Mouse (Mus musculus): Measurements from ENCODE around the gene Edf1. TPM values are rescaled to one million over a fixed set of nuclear protein-coding genes. Genes with fewer than 3 reads are reported as not detected.

Edf1 gene
- polyA plus RNA-seq (2012; rRNA removed): 208 and 259 TPM in 2 replicates

DNA sequence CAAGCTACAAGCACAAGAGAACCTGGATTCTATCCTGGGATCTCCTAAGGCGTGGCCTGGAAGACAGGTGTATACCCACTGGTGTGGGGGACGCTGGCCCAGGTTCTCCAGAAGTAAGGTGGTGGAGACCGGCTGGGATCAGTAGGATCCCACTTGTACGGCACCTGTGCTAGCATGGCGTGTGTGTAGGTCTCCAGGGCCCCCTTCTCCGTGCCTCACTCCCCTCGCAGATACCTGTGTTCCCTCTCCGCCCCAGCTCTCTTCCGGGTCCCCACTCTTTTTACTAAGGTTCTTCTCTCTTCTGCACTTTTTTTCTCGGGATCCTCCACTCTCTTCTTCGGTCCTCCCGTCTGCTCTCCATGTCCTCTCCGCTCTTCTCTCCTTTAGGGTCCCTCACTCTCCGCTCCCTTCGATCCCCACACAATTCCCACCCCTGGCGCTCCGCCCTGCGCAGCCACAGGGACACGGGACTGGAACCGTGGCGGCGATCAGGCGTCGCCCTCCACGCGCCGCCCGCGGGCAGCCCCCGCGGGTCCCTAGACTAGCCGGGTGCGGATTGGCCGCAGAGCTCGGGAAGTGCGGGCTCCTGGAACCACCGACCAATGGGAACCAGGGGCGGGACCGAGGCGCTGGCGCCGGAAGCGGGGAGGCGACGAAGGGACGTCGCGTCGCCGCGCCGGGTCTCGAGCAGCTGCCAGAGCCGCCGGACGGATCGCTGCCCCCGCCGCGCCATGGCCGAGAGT is at the start of gene Edf1:
Gene Edf1, plus strand, starts transcription at position 627 of the 743 bp plus-strand sequence.

DNA sequence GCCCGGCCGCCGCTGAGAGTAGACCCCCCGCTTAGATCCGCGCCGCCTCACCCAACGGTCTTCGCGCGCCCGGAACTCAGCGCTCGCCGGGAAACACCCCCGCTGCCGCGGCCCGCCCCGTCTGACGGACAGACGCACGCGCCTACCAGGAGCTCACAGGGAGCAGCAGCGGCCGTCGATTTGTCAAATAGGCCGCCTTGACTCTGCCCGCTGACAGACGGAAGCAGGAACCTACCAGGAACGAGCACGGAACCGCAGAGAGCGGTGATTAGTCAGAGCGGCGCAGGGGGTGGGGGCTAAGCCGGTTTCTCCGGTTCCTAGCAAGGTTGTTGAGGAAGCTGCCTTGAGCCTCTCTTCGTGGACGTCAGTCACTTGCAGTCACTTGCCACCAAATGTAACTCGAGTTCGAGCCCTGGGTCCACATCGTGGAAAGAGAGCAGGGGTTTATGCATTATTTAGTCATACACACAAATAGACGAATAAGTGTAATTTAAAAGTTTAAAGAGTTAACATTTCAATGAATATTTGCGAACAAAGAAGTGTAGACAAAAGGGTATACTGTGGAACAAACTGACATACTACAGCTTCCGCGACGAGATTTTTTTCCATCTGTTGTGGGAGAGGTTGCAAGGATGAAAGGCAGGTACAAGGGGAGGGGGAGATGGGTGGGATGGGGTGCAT is 10.7 kb upstream of the Edf1 start, which contains the start of gene Traf2:
Gene Traf2, minus strand, starts transcription at position 130 of the 681 bp plus-strand sequence.

DNA sequence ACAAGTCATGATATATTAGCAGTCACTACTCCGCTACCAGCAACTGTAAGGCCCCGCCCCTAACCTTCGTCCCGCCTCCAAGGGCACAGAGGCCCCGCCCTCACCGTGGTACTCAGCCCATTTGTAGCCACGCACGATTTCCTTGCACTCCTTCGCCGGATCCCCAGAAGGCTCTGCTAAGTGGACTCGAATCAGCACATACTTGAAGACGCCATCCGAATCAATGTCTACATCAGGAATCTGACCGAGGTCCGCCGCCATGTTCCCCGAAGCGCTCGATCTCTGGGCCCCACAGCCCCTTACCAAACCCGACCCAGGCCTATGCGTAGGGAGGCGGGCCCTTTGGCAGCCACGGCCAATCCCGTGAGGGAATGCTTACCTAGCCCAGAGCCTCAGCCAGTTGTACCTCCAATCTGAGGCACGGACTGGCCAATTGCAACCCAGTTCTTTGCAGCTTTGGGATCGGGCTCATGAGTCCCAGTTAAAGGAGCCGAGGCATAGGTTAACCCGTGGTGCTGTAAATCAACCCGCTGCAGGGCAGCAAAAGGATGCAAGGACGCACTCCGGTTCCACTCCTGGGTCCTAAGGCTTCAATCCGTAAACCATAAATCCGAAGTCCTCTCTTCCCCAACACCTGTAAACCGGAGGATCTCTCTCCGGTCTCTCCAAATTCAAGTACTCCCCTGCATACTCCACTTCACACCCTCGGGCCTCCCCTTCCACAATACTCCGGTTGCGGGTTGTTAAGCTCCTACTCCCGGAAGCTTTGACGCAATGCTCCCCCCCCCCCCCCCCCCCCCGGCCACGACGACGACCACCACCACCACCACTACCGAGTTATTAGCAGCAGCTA is 17.2 kb downstream of the Edf1 start, which contains the start of the genes Mamdc4 and Phpt1:
Gene Mamdc4, minus strand, starts transcription at position 267 of the 853 bp plus-strand sequence.
Gene Phpt1, minus strand, starts transcription at position 646 of the 853 bp plus-strand sequence.

DNA sequence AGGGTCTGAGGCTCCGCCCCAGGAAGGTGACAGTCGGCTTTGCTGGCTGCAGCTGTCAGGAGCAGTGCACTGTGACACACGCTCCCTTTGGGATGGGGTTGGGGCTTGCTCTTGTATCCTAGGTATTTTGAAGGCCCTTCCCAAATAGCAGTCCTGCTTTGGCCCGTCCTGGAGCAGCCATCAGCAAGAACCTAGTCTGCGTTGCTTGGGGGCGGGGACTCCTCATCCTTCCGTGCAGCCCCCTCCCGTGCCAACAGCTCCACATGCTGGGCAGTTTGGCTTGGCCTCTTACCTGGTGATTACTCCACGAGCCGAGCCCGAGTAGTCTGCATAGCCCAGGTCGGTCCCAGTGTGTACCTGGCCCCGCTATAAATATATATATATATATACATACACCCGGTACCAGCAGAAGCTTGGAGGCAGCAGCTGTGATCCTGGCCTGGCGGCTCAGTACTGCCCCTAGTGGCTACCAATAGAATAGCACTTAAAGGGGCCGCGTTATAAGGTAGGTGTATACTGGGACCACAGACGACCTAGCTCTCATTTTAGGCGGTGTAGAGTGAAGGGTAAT is 23.7 kb downstream of the Edf1 start, which contains the start of gene Ajm1:
Gene Ajm1, minus strand, starts transcription at position 464 of the 571 bp plus-strand sequence.

DNA sequence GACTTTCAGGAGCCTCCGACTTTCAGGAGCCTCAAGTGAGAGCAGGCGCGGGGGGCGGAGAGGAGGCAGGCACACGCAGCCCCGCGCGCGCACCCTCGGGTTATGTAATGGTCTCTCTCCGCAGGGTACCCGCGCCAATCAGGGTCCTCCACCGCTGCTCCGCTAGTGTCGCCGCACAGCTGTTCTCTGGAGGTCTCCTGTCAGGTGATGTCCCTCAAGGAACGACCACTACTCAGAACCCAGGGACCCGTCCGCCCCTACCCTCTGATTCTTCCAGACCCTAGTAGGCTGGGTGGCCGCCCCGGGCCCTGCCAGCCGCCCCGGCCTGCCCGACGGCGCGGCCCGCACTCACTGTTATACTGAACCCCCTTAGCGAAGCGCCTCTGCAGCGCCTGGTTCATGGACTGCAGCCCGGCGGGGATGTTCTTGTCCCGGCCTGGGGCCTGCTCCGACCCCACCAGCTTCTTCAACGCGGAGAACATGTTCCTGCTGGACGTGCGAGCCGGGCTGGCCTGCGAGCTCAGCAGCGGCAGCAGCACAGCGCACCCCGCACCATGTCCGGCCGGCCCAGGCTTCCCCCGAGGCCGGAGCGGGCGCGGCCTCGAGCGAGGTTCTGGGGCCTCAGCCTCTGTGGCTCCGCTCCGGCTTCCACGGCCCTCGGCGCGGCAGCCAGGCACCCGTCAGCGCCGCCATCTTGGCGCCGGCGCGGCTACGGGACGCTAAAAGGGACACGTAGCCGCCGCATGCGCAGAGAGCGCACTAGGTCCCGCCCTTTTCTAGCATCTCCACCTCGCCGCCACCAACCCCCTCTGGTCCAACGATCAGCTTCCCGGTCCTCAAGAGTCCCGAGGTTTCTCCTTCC is 50.3 kb downstream of the Edf1 start, which contains the start of gene Rabl6:
Gene Rabl6, minus strand, starts transcription at position 761 of the 862 bp plus-strand sequence.

Other genes with a start within 250 kb of the Edf1 start
- gene Grin1, start 238.7 kb upstream of the Edf1 start, polyA plus RNA-seq (2012; rRNA removed): 1.5 TPM in 2 replicates
- gene Man1b1, start 225.5 kb upstream of the Edf1 start, polyA plus RNA-seq (2012; rRNA removed): 15.6 and 17.3 TPM in 2 replicates
- gene Dpp7, start 201.5 kb upstream of the Edf1 start, polyA plus RNA-seq (2012; rRNA removed): 37.3 and 38.5 TPM in 2 replicates
- 53.2 and 76.3 TPM in 2 replicates for gene Uap1l1, start 192.2 kb upstream of the Edf1 start, polyA plus RNA-seq (2012; rRNA removed)
- gene Sapcd2, start 185.5 kb upstream of the Edf1 start, polyA plus RNA-seq (2012; rRNA removed): 24.4 and 27.1 TPM in 2 replicates
- gene Entpd2, start 162.0 kb upstream of the Edf1 start, polyA plus RNA-seq (2012; rRNA removed): 66.7 and 73.6 TPM in 2 replicates
- gene Npdc1, start 158.5 kb upstream of the Edf1 start, polyA plus RNA-seq (2012; rRNA removed): 246 and 266 TPM in 2 replicates
- 0.19 and 0.25 TPM in 2 replicates for gene Fut7, start 134.6 kb upstream of the Edf1 start, polyA plus RNA-seq (2012; rRNA removed)
- 19.3 and 24.9 TPM in 2 replicates for gene Abca2, start 129.1 kb upstream of the Edf1 start, polyA plus RNA-seq (2012; rRNA removed)
- 1.6 and 2.1 TPM in 2 replicates for gene Clic3, start 101.0 kb upstream of the Edf1 start, polyA plus RNA-seq (2012; rRNA removed)
- 66.2 and 79.3 TPM in 2 replicates for gene Paxx, start 96.8 kb upstream of the Edf1 start, polyA plus RNA-seq (2012; rRNA removed)
- gene Ptgds, start 87.8 kb upstream of the Edf1 start, polyA plus RNA-seq (2012; rRNA removed): 0.21 and 0.37 TPM in 2 replicates
- not detected in 2 replicates for gene Lcn12, start 63.9 kb upstream of the Edf1 start, polyA plus RNA-seq (2012; rRNA removed)
- gene Fbxw5, start 57.1 kb upstream of the Edf1 start, polyA plus RNA-seq (2012; rRNA removed): 23.6 and 29.7 TPM in 2 replicates
- gene C8g, start 56.1 kb upstream of the Edf1 start, polyA plus RNA-seq (2012; rRNA removed): 1.7 and 2.4 TPM in 2 replicates
- 13.4 and 15.1 TPM in 2 replicates for gene Traf2, start 10.9 kb upstream of the Edf1 start, polyA plus RNA-seq (2012; rRNA removed)
- 3.1 and 10.3 TPM in 2 replicates for gene Mamdc4, start 17.0 kb downstream of the Edf1 start, polyA plus RNA-seq (2012; rRNA removed)
- gene Phpt1, start 17.4 kb downstream of the Edf1 start, polyA plus RNA-seq (2012; rRNA removed): 20.9 and 24.9 TPM in 2 replicates
- 2.2 and 2.4 TPM in 2 replicates for gene Ajm1, start 23.9 kb downstream of the Edf1 start, polyA plus RNA-seq (2012; rRNA removed)
- gene Rabl6, start 50.7 kb downstream of the Edf1 start, polyA plus RNA-seq (2012; rRNA removed): 64.1 and 64.2 TPM in 2 replicates
- 0.07 TPM in 2 replicates for gene Ccdc183, start 59.8 kb downstream of the Edf1 start, polyA plus RNA-seq (2012; rRNA removed)
- gene Tmem141, start 64.2 kb downstream of the Edf1 start, polyA plus RNA-seq (2012; rRNA removed): 20.6 and 23.5 TPM in 2 replicates
- 9.5 and 10.1 TPM in 2 replicates for gene Fcna, start 70.2 kb downstream of the Edf1 start, polyA plus RNA-seq (2012; rRNA removed)
- not detected in 2 replicates for gene Lcn8, start 95.3 kb downstream of the Edf1 start, polyA plus RNA-seq (2012; rRNA removed)
- gene Lcn5, start 100.1 kb downstream of the Edf1 start, polyA plus RNA-seq (2012; rRNA removed): not detected in 2 replicates
- gene Lcn6, start 118.9 kb downstream of the Edf1 start, polyA plus RNA-seq (2012; rRNA removed): not detected in 2 replicates
- not detected in 2 replicates for gene Lcn10, start 124.9 kb downstream of the Edf1 start, polyA plus RNA-seq (2012; rRNA removed)
- not detected in 2 replicates for gene Obp2a, start 142.2 kb downstream of the Edf1 start, polyA plus RNA-seq (2012; rRNA removed)
- gene Bmyc, start 148.9 kb downstream of the Edf1 start, polyA plus RNA-seq (2012; rRNA removed): 43.1 and 46.6 TPM in 2 replicates
- not detected in 2 replicates for gene Obp2b, start 179.2 kb downstream of the Edf1 start, polyA plus RNA-seq (2012; rRNA removed)
- gene Lcn3, start 207.7 kb downstream of the Edf1 start, polyA plus RNA-seq (2012; rRNA removed): not detected in 2 replicates
- gene Lcn11, start 219.2 kb downstream of the Edf1 start, polyA plus RNA-seq (2012; rRNA removed): not detected in 2 replicates
- not detected in 2 replicates for gene Gm13539, start 224.4 kb downstream of the Edf1 start, polyA plus RNA-seq (2012; rRNA removed)